Mouse (Mus musculus) forebrain, embryonic 11.5 days (tissue): ENCODE results near the gene Myo1a. TPM values are rescaled to one million over a fixed set of nuclear protein-coding genes. Genes with fewer than 3 reads are reported as not detected.
A peak's percentile ranks its signal among the peaks of the same experiment; 100 is the strongest.

Experiments used
- ATAC-seq: fragments of 200-750 bp; cut with Nextera tagmentation; replicated peaks from 2 replicates; pipeline ENCODE4 v1.8.0; 2017; ENCODE audit warnings: moderate TSS enrichment; ENCODE audit not compliant: low FRiP score
- DNase-seq: peaks from one replicate; pipeline ENCODE4 v3.0.0-alpha.2; 2017; ENCODE audit warnings: low spot score
- H3K27ac ChIP-seq: fragments of 300-500 bp; sonication (generic); 2 replicates; pipeline ENCODE4 v1.5.1; 2014; ENCODE audit warnings: low read depth, low read length
- H3K27me3 ChIP-seq: fragments of 300-500 bp; sonication (generic); 2 replicates; pipeline ENCODE4 v1.6.1; 2014; ENCODE audit warnings: mild to moderate bottlenecking, low read length, mixed read lengths; ENCODE audit not compliant: control insufficient read depth, insufficient read depth
- H3K36me3 ChIP-seq: fragments of 300-500 bp; sonication (generic); 2 replicates; pipeline ENCODE4 v1.6.1; 2014; ENCODE audit warnings: mild to moderate bottlenecking, low read length, moderate library complexity, mixed read lengths; ENCODE audit not compliant: control insufficient read depth, insufficient read depth
- H3K4me1 ChIP-seq: fragments of 300-500 bp; sonication (generic); replicated peaks from 2 replicates; pipeline ENCODE4 v1.6.1; 2014; ENCODE audit warnings: low read length, mixed read lengths; ENCODE audit not compliant: control insufficient read depth, insufficient read depth
- H3K4me2 ChIP-seq: fragments of 300-500 bp; sonication (generic); 2 replicates; pipeline ENCODE4 v1.6.1; 2014; ENCODE audit warnings: low read depth, mild to moderate bottlenecking, low read length, moderate library complexity, mixed read lengths; ENCODE audit not compliant: severe bottlenecking
- H3K4me3 ChIP-seq: fragments of 300-500 bp; sonication (generic); 2 replicates; pipeline ENCODE4 v1.5.1; 2014; ENCODE audit warnings: low read depth, low read length
- H3K9ac ChIP-seq: fragments of 300-500 bp; sonication (generic); 2 replicates; pipeline ENCODE4 v1.6.1; 2014; ENCODE audit warnings: low read length
- H3K9me3 ChIP-seq: fragments of 300-500 bp; sonication (generic); 2 replicates; pipeline ENCODE4 v1.6.1; 2016; ENCODE audit warnings: low read length, mixed read lengths; ENCODE audit not compliant: control insufficient read depth
- WGBS: fragments of 180-500 bp; shearing (Covaris S2); extraction: QIAGEN DNeasy Blood & Tissue Kit; methylation state at CpG from one replicate; pipeline ENCODE4 v1.1.7; 2014; 5-methylcytosine and 5-hydroxymethylcytosine counted together
- polyA plus RNA-seq: library from polyadenylated mRNA; unstranded; fragments of >200 nt; fragmentation: Nextera tagmentation; extraction: Ambion mirVana; gene quantifications from 2 replicates; pipeline ENCODE4 v1.2.1, GENCODE M21; 2014

Gene Myo1a
- polyA plus RNA-seq, 1 experiment from 2014 or later: 0.40 TPM

DNA sequence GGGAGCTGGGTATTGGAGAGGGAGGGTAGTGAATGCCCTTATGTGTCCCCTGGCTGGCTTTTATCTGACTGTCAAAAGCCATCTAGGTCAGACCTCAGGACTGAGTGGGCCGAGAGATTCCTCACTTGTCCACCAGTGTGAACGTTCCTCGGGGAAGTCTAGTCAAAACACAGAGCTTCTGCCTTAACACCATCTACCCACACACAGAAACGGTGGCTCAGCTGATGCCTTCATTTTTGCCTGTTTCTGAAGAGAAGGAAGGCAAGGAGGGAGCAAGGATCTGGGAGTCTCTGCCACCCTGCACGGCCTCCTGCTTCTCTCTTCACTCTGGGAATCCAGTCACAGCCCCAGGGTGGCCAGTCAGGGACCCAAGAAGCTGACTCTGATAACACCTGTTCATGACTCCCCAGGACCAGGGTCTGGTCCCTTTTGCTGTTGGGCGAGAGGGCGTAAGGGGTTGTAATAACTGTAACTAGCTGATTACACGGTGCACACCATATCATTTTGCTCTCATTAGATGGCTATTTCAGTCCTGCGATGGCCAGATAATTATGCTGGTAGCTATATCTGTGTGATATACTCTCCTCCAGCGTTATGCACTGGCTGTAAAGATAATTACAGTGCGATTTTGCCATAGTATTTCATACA, 25.4 kb downstream of the Myo1a start:
- H3K9me3 ChIP-seq: no peaks in the 10 kb centered on the region
- peaks cover 3% of the 10 kb centered on the region; the same call in 1 of the 2 replicates for H3K4me1 ChIP-seq
- H3K36me3 ChIP-seq: no peaks in the 10 kb centered on the region
- ATAC-seq (no peak), DNase-seq (no peak)
- no peak overlapping the region for H3K4me2 ChIP-seq
- no peak overlapping the region for H3K27ac ChIP-seq
- H3K4me3 ChIP-seq: no peak overlapping the region
- H3K27me3 ChIP-seq: peaks cover 17% of the 10 kb centered on the region
- WGBS: 59% methylated on average over 11 of the region's 11 CpGs
- H3K9ac ChIP-seq: no peak overlapping the region

DNA sequence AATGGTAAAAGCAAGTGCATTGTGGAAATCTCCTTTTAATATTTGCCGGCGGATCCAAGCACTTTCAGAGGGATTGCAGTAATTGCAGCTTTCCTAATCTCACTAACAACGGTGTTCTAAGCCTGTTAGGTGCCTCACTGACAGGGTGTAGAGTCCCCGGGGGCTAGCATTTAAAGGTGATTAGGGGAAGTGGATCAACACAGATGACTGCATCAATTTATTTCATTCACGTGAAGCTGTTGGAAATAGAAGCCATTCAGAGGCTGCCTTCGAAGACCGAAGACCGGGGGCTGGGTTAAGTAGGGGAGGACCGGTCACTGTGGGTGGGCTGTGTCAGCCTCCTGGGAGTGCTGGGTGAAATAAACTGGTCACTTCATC, 26.0 kb downstream of the Myo1a start:
- Histone ChIP-seq H3K27ac (no peak overlapping the region), H3K36me3 (no peaks in the 10 kb centered on the region)
- no peak; the same call in 1 of the 2 replicates for ATAC-seq

DNA sequence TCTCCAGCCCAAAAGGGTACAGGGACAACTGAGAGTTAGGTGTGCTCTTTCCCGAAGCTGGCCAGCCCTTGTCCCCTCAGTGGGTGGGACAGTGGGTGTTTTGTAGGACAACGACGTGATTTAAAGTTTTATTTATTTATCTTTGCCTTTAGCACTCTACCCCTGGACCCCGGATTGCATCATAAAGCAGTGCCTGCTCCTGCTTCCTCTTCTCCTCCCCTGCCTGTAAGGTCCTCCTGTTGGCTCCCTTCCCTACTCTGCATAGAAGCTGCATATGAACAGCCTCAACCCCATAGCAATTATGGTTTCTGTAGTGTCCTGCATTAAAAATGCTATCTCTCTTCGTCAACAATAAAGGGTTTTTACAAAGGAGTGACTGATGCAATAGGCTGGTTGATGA, 26.4 kb downstream of the Myo1a start:
- DNase-seq (no peak), ATAC-seq (no peak)
- Histone ChIP-seq H3K9me3 (no peaks in the 10 kb centered on the region), H3K4me3 (no peak overlapping the region), H3K36me3 (no peaks in the 10 kb centered on the region), H3K27ac (no peak overlapping the region), H3K4me2 (no peak overlapping the region), H3K4me1 (peaks cover 3% of the 10 kb centered on the region; the same call in 1 of the 2 replicates), H3K9ac (no peak overlapping the region), H3K27me3 (peaks cover 17% of the 10 kb centered on the region)
- 45% methylated on average over 5 of the region's 5 CpGs for WGBS

More for the DNA sequence above, 26.0 kb downstream of the Myo1a start:
- WGBS: 12% methylated on average over 9 of the region's 9 CpGs
- no peak for DNase-seq
- Histone ChIP-seq H3K9ac (no peak overlapping the region), H3K9me3 (no peaks in the 10 kb centered on the region), H3K4me2 (no peak overlapping the region), H3K4me3 (no peak overlapping the region), H3K27me3 (peaks cover 17% of the 10 kb centered on the region), H3K4me1 (peaks cover 3% of the 10 kb centered on the region; the same call in 1 of the 2 replicates)

DNA sequence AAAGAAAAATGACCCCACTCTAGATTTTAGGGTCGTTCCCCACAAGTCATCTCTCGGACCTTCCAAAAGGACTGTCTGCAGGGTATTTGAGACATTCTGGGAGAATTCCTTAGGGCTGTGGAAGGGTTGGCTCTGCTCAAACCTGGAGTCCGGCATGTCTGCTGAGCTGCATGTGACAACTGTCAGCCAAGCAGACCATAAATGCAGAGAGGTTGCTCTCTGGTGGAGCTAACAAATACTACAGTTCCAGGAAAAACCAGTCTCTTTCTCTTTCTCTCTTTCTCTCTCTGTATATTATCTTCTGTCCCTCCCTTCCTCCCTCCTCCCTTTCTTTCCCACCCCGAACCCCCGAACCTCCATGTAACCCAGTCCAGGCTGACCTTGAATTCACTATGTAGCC, 29.5 kb downstream of the Myo1a start:
- H3K27me3 ChIP-seq: peaks cover 4% of the 10 kb centered on the region; the same call in 1 of the 2 replicates
- no peak overlapping the region for H3K4me2 ChIP-seq
- H3K4me1 ChIP-seq: peaks cover 3% of the 10 kb centered on the region; the same call in 1 of the 2 replicates
- H3K9me3 ChIP-seq: no peaks in the 10 kb centered on the region
- H3K9ac ChIP-seq: no peak overlapping the region
- H3K36me3 ChIP-seq: no peaks in the 10 kb centered on the region
- 57% methylated on average over 5 of the region's 5 CpGs for WGBS
- no peak for ATAC-seq
- DNase-seq: no peak
- no peak overlapping the region for H3K4me3 ChIP-seq
- no peak overlapping the region for H3K27ac ChIP-seq

DNA sequence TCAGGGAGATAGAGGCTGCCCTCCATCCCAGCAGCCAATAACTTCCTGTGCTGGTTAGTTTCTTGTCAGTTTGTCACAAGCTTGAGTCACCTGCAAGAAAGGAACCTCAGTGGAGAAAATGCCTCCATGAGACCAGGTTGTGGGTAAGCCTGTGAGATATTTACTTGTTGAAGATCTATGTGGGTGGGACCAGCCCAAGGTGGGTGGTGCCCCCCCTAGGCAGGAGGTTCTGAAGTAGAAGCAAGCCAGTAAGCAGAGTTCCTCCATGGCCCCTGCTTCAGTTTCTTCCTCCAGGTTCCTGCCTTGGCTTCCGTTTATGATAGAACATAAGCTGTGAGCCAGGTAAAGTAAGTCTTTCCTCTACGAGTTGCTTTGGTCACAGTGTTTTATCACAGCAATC, 31.3 kb downstream of the Myo1a start:
- no peaks in the 10 kb centered on the region for H3K9me3 ChIP-seq
- peaks cover 2% of the 10 kb centered on the region; the same call in 1 of the 2 replicates for H3K27me3 ChIP-seq
- H3K27ac ChIP-seq: no peak overlapping the region
- H3K36me3 ChIP-seq: no peaks in the 10 kb centered on the region
- H3K4me1 ChIP-seq: no peaks in the 10 kb centered on the region; the same call in 1 of the 2 replicates
- H3K9ac ChIP-seq: no peak overlapping the region
- DNase-seq: no peak
- no peak overlapping the region for H3K4me3 ChIP-seq
- no peak for ATAC-seq
- H3K4me2 ChIP-seq: no peak overlapping the region
- WGBS: 76% methylated on average over 2 of the region's 2 CpGs

DNA sequence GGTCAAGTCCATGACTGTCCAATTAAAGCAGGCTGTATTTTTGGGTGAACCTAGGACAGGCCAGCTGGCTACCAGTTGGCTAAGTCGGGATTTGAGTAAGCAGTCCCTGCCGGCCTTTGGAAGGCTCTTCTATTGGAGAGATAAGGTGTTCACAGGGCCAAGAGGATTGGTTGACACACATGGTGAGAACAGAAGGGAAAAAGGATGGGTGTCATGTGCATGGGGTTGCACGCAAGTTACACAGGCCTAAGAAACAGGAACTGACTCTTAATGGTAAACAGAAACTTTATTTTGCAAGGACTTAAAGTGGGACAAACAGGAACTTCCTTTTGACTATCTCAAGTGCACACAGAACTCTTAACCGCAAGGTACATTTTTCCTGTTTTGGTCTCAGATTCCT, 31.9 kb downstream of the Myo1a start:
- DNase-seq (no peak), ATAC-seq (no peak)
- H3K27ac ChIP-seq: no peak overlapping the region

DNA sequence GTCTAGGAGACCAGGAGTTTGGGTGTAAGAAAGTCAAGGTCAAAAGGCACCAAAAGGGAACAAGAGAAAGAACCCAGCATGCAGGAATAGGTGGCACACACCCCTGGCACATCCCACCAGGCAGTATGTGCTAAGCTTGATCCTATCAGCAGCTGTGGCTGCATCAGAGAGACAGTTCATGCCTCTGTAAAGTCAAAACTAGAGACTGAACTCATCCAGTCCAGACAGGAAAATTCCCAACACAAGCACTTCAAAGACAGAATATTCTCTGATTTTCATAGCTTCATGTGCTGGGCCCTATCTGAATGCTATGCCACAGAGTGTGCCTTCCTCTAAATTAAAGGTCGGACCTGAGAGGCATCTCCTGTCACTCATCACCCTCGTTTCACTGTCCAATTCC, 32.6 kb downstream of the Myo1a start:
- peaks cover 9% of the 10 kb centered on the region for H3K36me3 ChIP-seq
- ATAC-seq (no peak), DNase-seq (no peak)
- H3K4me3 ChIP-seq: no peak overlapping the region
- no peaks in the 10 kb centered on the region; the same call in 1 of the 2 replicates for H3K27me3 ChIP-seq
- no peak overlapping the region for H3K27ac ChIP-seq
- H3K9me3 ChIP-seq: no peaks in the 10 kb centered on the region
- no peak overlapping the region for H3K4me2 ChIP-seq
- WGBS: 22% methylated on average over 2 of the region's 2 CpGs
- no peaks in the 10 kb centered on the region for H3K4me1 ChIP-seq
- no peak overlapping the region for H3K9ac ChIP-seq

More for the DNA sequence above, 31.9 kb downstream of the Myo1a start:
- Histone ChIP-seq H3K4me1 (no peaks in the 10 kb centered on the region), H3K4me3 (no peak overlapping the region), H3K9me3 (no peaks in the 10 kb centered on the region), H3K4me2 (no peak overlapping the region), H3K27me3 (peaks cover 2% of the 10 kb centered on the region; the same call in 1 of the 2 replicates), H3K36me3 (peaks cover 2% of the 10 kb centered on the region; the same call in 1 of the 2 replicates), H3K9ac (no peak overlapping the region)
- WGBS: 82% methylated on average over 4 of the region's 4 CpGs

DNA sequence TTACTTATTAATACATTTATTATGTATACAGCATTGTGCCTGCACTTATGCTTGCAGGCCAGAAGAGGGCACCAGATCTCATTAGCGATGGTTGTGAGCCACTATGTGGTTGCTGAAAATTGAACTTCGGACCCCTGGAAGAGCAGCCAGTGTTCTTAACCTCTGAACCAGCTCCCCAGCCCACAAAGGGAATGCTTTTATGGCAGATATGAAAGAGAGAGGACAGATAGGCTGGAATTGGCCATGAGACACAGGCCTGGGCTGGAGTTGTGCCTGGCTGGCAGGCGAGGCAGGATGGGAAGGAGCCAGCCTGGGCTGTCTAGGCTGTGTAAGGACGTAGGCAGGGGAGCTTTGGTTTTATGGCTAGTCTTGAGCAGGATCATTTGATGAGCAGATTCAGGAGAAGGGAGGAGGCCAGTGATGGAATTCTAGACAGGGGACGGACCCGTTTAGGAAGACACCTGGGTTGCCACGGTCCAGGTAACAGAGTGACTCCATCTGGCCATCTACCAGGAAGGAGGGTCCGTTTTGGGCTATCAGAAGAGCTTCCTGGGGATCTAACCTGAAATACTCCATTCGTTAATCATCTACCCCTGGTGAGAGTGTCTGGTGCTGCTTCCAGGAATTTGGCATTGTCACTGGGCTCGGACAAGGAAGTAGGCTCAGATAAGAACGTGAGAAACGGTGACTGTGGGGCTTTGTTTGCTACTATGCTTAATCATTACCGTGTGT, 33.3 kb downstream of the Myo1a start:
- WGBS: 52% methylated on average over 13 of the region's 13 CpGs
- H3K27ac ChIP-seq: no peak overlapping the region
- no peak overlapping the region for H3K9ac ChIP-seq
- H3K4me2 ChIP-seq: no peak overlapping the region
- DNase-seq (peak; percentile 68), ATAC-seq (no peak)
- H3K4me1 ChIP-seq: no peaks in the 10 kb centered on the region
- no peak overlapping the region for H3K4me3 ChIP-seq
- no peaks in the 10 kb centered on the region for H3K27me3 ChIP-seq
- H3K36me3 ChIP-seq: peaks cover 16% of the 10 kb centered on the region
- H3K9me3 ChIP-seq: no peaks in the 10 kb centered on the region
